Mouse (Mus musculus): ENCODE results near the gene Purb.
"Not testable (repeated sequence)": the region's sequence is repeated elsewhere in the genome, so short reads cannot be mapped to it uniquely, and the experiment has no call there.

The Purb gene

DNA sequence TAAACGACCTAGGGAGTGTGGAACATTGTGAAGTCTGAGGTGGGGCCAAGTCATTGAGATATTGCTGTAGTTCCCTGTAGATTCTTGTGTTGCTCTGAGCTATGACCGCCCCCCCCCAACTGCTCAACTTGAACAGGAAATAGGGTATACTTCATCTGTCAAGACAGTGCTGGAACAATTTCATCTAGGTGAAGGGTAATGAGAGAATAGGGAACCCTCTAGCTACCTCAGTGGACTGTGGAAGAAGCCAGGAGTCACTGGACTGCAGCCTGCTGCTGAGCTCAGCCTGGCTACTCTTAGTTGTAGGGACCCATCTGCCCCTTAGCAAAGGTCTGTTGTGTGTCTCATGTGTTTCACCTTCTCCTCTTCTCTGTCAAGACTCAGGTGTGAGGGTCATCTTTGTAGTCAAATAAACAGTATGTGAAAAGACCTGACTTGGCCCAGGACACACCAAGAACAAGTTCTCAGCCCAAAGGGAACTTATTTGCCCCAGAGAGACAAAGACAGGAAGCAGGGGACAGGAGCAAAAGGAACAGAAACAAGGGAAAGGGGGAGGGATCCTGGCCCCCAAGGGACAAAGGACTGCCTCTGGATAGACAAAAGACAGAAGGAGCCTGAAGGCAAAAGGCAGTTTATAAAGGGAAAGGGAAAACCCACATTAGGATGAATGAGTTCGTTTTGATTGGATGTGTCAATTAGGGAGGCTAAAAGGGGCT, 8.7 kb upstream of the Purb start:
- no peak for DNase-seq (ENCODE audit: low spot score in 2 of 2)

DNA sequence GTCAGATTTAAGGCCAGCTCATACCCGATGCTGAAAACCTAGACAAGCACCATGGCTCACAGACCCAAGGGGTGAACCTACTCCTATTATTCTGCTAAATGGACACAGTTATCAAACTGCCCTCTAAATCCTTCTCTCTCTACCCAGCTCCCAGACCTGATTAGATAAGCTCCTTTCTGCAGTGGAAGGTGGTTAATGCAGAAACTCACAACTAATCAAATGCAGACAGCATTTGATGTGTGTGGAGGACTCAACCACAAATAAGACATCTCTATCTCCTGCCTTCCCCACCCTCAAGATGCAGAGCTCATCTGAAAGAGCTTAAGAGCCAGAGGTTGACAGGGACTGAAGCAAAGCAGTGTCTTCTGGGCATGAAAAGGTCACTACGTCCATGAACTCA, 7.4 kb upstream of the Purb start:
- no peak for DNase-seq (ENCODE audit: low spot score in 2 of 2)

DNA sequence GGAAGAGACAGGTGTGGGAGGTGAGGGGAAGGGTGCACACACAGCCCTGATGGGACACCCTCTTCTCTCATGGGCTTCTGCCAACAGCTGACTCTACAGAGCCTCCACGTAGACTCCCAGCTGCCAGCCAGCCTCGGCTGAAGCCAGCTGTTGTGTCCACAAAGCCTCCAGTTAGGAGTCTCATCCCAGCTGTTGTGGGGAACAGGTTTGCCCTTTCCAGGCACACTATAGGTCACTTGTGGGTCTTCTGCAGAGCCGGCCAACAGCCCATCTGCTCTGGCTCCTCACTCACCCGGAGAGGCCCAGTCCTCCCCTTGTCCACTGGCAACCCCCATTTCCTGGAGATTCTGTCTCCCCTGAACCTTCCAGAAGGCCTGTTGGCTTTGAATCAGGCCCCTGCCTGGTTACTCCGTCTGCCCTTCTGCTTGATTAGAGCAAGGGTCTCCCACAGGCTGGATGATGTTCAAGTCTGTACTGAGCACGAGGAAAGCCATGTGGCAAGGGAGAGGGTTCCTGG, 6.0 kb upstream of the Purb start:
- DNase-seq (ENCODE audit: low spot score in 2 of 2): peak in 1 of 2 experiments; percentile 73

DNA sequence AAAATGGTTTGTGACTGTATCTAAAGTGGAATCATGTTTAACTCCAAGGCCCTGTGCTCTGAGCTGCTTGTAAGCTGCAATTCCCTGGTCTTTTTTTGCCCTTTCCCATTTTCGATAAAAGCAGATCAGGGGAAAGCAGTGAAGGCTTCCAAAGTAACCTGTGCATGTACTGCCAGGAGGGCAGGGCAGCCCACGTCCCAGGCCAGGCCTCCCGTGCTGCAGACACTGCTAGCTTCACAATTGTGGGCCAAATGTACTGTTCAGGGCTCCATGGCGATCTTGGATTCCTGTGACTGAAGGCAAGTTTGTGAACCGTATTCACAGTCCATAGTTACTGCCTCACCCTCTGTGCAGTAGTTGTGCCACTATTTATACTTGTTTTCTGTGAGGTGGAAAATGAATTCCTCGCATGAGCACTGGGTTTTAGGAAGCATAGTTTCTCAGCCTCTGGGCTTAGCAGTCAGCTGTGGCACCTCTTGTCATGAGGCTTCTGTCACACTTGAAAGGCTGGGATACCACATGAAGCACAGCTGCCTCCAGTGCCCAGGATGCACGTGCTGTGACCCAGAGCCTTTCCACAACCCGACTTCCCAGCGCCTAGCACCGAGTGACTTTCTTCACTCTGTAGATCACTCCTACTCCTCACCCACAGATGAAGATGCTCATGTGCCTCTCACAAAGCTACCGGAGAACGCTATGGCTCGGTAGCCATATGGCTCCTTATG, 5.1 kb upstream of the Purb start:
- no peak for DNase-seq (ENCODE audit: low spot score in 2 of 2)

DNA sequence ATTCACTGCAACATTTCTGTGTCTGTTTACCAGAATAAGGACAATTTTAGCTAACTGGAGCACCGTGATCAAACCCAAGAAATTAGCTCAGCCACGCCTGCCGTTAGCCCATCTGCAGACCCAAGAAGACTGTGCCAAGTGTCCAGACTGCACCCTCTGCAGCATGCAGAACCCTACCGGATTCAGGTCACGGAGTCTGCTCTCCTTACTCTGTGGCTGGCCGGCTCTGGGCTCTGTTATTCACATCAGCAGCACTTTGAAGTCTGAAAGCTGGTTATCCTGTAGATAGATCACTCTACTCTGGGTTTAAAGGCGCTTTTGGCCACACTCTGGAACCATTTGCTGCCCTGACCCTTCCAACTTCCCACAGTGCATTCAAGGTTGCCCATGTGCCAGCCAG, 4.5 kb upstream of the Purb start:
- peak in 1 of 2 experiments; percentile 43 for DNase-seq (ENCODE audit: low spot score in 2 of 2)

DNA sequence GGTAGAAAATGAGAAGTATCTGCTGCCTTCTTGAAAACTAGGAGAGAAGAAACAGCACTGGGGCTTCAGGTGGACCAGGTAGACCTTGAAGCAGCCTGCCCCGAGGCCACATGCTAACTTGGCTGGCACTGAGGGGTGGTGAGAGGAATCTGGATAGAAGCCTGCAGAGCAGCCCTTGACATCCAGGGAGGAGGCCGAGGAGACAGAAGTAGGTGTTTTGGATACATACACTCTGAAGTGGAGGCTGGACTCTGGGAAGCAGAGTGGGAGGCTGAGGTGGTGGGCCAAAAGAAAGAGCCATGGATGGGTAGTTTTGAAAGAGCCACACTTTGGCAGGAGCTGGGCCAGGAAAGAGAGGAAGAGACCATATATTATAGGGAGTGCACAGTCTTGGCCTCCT, 3.5 kb upstream of the Purb start:
- no peak for DNase-seq (ENCODE audit: low spot score in 2 of 2)

DNA sequence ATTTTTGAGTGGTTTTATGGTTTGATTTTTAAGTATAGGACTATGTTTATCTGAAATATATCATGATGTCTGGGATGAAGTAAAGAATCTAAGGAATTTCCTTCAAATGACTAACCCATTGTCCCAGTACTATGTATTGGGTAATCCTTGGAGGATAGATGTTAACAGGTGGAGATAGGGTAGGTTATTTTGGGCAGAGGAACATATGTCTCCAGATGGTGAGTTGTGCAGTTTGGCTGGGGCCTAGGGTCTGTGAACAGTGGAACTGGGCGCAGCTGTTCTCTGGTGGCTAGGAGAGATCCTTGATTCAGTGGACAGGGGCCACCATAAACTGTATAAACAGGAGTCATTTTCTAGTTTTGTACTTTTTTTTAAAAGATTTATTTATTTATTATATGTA, 1.6 kb upstream of the Purb start:
- DNase-seq (ENCODE audit: low spot score in 2 of 2): no peak

DNA sequence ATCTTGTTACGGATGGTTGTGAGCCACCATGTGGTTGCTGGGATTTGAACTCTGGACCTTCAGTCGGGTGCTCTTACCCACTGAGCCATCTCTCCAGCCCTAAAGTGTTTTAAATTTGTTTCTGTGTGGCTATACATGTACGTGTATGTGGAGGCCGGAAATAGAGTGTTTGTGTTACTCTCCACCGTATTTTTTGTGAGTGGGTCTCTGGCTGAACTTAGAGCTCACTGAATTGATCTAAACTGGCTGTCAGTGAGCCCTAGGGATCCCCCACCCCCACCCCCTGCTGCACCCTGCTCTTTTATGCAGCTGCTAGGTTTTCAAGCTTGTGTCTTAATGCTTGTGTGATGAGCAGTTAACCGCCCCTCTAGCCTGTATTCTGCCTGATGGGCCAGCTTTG, 1.2 kb upstream of the Purb start:
- no peak for DNase-seq (ENCODE audit: low spot score in 2 of 2)

DNA sequence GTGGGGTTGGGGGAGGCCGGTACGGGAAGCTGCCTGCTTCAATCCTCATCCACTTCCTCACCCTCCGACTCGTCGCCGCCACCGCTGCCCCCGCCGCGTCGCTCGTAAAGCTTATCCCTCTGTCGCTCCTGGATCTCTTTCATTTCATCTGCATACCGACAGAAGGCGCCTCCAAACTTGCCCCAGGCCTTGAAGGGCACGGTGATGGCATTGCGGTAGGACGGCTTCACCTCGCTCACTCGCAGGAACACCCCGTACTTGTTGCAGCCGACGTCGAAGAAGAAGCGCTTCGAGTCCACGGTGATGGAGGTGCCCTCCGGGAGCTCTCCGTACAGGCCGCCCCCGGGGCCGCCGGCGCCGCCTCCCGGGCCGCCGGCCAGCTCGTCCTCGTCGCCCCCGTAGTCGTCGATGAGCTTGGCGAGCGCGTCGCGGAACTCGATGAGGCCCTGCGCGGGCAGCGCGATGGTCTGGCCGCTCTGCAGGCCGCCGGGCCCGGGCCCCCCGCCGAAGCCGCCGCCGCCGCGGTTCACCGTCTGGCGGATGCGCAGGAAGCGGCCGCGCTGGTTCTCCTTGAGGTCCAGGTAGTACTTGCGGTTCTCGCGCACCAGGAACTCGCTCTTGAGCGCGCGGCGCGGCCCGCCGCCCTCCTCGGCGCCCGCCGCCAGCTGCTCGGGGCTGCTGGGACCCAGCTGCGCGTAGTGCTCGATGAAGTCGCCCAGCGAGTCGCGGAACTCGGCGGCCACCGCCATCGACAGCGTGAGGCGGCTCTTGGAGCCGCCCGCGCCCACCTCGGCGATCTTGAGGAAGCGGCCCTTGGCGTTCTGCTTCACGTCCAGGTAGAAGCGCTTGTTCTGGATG, 614 bp downstream of the Purb start:
- peak in 1 of 2 experiments; percentile 55 for DNase-seq (ENCODE audit: low spot score in 2 of 2)

DNA sequence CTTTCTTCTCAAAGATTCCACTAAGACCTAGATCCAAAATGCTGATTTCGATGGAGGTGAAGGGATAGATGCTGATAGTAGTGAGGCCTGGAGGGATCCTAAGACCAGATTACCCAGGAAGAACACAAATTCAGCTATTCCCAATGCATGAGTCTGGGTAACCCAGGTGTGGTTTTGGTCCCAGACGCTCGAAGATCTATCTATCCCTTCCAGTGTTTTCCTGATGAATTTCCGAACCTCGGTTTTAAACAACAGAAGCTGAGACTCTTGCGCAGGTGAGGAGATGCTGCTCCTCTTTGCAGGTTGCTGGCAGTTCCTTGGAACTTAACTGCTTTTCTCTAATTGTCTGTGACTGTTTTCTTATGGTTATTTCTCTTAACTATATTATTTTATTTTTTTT, 1.3 kb downstream of the Purb start:
- DNase-seq (ENCODE audit: low spot score in 2 of 2): no peak

DNA sequence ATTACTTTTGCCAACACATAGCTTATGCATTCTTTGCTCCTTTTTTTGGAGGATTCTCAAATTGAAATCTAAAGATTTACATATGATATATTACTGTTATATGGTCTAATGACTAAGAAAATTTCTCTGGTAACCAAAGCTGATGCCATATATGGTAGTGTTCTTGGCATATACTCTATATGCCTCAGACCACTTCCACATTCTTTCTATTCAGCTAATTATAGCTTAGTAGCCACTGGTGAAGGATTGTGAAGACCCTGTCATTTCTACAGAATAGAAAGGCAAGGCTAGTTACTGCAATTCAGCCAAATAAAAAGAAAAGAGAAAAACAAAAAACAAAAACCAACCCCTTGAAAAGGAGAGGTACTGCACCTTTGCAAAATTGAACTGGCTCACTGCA, 3.6 kb downstream of the Purb start:
- DNase-seq (ENCODE audit: low spot score in 2 of 2): no peak

DNA sequence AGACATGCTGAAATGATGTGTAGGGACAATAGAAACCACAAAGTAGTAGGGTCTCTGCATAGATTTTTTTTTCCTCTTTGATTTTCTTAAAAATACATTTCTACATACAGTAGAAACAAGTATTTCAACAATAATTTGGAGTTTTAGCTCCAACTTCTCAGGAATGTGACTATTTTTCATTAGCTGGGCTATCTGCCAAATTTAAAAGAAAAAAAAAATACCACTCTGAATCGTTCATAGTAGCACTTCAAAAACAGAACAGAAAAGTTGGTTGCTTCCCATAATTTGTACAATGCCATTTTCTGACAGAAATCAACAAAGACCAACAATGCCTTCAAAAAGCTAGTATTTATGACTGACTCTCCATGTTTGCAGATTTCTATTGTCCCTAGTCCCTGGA, 4.2 kb downstream of the Purb start:
- no peak for DNase-seq (ENCODE audit: low spot score in 2 of 2)

DNA sequence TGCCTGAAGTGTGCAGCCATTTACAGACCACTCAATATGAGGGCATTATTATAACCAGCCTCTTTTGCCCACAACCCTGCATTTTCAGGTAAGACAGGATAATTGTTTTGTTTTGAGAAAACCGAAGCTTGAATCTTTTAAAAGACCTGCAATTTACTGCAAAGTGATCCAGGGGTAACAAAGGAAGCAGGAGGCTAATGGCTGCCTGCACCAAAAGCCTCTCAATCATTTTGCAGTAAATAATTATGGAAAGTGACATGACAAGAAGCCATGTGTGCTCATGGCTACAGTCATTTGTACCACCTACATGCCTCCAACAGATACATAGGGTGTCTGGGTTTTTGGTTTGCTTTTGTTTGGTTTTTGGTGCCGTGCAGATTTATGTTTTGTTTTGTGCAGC, 4.7 kb downstream of the Purb start:
- no peak for DNase-seq (ENCODE audit: low spot score in 2 of 2)

DNA sequence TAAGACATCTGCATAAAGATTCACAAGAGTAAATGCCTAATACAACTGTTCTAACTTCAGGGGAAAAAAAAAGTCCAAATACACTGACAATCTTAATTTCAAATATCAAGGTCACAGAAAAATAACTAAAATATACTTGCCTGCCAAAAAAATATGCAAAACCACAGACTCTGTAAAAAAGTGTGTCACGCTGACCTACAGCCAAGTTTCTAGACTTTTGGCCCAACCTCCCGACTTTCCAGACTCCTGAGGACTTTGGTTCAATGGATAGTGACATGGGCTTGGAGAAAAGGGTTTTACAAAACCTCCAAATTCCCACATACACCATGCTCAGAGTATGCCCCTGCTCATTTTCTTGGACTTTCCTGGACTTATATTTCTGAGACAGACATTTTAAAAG, 7.2 kb downstream of the Purb start:
- no peak for DNase-seq (ENCODE audit: low spot score in 2 of 2)

DNA sequence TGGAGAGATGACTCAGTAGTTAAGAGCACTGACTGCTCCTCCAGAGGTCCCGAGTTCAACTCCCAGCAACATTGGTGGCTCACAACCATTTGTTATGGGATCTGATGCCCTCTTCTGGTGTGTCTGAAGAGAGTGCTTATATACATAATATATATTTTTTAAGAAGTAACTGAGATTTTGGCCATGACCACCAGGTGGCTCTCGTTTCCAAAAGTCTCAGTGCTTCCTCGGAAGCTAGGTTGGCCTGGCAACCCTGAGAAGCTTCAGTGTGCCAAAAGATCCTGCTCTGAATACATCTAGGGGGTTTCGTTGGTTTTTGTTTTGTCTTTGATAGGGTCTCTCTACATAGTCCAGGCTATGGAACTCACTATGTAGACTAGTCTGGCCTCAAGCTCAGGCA, 10.6 kb downstream of the Purb start:
- peak in 1 of 2 experiments; percentile 70 for DNase-seq (ENCODE audit: low spot score in 2 of 2)

DNA sequence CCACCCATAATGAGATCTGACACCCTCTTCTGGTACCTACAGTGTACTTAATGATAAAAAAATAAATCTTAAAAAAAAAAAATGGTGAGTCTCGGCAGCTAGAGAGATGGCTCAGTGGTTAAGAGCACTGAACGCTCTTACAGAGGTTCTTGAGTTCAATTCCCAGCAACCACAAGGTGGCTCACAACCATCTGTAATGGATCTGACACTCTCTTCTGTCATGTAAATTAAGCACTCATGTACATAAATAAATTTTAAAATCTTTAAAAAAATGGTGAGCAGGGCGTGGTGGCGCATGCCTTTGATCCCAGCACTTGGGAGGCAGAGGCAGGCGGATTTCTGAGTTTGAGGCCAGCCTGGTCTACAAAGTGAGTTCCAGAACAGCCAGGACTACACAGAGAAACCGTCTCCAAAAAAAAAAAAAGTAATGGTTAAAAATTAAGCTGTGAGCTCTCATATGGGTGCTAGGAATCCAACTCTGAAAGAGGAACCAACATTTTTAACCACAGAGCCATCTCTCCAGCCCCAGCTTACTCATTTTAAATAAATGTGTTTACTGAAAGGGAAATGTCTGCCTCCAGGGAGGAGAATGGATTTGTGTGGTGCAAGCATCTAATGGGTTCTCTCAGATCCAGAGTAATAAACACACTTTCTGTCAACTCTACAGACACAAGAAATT, 12.4 kb downstream of the Purb start:
- no peak for DNase-seq (ENCODE audit: low spot score in 2 of 2)

DNA sequence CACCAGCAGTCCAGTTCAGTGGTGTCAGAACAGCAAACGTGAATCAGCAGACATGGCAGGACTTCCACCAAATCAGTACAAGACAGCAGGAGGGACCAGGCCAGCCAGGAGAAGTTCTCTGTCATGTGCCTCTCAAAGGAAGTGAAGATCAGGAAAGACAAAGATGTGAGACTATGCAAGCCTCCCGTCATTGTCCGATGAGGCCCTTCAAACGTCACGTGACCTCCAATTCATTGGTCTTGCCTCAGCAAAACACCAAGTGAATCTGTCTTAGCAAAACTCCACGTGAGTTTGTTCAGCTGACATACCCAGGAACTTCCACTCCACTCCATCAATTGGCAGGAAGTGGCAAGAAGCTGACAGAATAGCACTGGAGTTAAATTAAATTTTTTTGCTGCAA, 19.6 kb downstream of the Purb start:
- DNase-seq (ENCODE audit: low spot score in 2 of 2): no peak

DNA sequence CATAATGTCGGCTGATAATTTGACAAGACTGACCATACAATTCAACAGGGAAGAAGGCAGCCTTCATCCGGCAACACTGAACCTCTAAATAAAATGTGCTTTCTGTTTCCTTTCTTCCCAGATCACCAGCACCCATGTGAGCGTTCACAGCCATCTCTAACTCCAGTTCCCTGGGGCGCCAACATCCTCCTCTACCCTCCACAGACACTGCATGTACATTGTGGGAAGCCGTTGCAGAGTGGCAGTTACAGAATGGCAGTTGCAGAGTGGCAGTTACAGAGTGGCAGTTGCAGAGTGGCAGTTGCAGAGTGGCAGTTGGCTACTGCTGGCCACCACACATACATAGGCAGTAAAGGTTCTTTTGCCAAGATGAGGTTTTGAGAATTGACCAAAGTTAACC, 27.6 kb downstream of the Purb start:
- DNase-seq (ENCODE audit: low spot score in 2 of 2): not testable (repeated sequence)

DNA sequence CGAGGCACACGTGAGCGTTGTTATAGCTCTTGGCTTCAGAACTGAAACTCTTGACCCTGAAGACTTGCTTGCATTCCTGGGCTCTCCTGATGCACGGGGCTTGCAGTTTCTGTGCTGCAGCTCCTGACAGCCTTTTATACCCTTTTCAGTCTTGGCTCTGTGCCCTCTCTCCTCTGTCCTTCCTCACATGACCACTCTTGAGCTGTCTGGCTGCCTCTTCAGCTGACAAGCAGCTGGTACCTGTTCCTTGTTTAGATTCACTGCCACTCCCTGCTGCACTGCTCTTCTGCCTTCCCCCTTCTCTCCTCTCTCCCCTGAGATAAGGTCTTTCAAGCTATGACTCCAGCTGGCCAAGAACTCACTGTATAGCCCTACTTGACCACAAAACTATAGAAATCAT, 28.2 kb downstream of the Purb start:
- DNase-seq (ENCODE audit: low spot score in 2 of 2): no peak

DNA sequence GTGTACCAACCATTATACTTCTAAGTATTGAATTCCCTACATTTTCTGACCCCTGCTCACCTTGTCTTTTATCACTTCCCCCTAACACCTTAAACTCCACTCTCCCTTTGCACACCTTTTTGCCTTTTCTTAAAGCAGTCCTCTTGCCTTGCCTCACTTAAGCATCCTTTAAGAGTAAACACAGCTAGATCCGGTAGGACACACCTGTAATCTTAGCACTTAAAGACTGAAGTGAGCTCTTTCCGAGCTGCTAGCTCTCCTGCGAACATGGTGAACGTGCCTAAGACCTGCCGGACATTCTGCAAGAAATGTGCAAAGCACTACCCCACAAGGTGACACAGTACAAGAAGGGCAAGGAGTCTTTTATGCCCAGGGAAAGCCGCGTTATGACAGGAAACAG, 29.8 kb downstream of the Purb start:
- DNase-seq (ENCODE audit: low spot score in 2 of 2): no peak

DNA sequence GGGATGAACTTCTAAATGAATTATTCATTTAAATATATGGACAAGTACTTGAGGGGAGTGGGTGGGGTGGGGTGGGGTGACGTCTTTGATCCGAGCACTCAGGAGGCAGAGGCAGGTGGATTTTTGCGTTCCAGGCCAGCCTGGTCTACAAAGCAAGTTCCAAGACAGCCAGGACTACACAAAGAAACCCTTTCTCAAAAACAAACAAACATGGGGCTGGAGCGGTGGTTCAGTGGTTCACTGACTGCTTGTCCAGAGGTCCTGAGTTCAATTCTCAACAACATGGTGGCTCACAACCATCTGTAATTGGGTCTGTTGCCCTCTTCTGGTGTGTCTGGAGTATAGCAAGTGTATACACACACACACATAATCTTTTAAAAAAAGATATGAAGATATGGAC, 30.3 kb downstream of the Purb start:
- DNase-seq (ENCODE audit: low spot score in 2 of 2): no peak

All from cerebellum, postnatal 4 days (tissue).